Mouse (Mus musculus): ENCODE data around the gene Mtmr6. TPM values are rescaled to one million over a fixed set of nuclear protein-coding genes. Genes with fewer than 3 reads are reported as not detected.

Gene Mtmr6
- total RNA-seq, 1 experiment = 6.5 TPM

DNA sequence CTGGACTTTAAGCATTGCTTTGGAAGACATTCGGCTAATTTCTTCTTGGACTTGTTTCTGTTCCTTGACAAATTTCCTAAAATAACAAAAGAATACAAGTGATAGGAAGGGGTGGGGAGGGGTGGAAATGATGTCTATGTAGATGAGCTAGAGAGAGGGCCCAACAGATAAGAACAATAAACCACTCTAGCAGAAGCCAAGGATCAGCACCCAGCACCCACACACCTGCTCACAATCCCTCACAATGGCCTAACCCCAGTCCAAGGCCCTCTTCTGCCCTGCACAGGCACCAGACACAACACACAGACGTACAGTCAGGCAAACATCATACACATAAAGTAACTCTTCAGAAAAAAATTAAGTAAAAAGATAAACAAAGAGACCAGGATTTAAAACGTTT is 26.5 kb upstream of the Mtmr6 start:
- in situ Hi-C loops (cut with MboI; ENCODE audit: low sequenced_read_pairs in 2 of 2, unreplicated experiment in 2 of 2) = no loop called here
- H3K27ac ChIP-seq (ENCODE audit: insufficient read depth, low read depth, low read length, poor library complexity, severe bottlenecking) = no peak overlapping the region

GRCm38 (mm10) chr14:60250366-60250765 is 14.7 kb upstream of the Mtmr6 start:
- peak overlapping the region; percentile 58; the same call in 1 of the 2 replicates for H3K9ac ChIP-seq (ENCODE audit: insufficient read depth, low read depth, low read length, poor library complexity, severe bottlenecking)
- DNase-seq (ENCODE audit: low read depth, low spot score) = no peak
- H3K4me3 ChIP-seq (ENCODE audit: insufficient read depth in 1 of 2, low read depth in 1 of 2, low read length in 2 of 2, poor library complexity in 1 of 2, severe bottlenecking in 1 of 2) = peak overlapping the region; percentile 76 to 95
- no peak overlapping the region for H3K27ac ChIP-seq (ENCODE audit: insufficient read depth, low read depth, low read length, poor library complexity, severe bottlenecking)
- H3K9me3 ChIP-seq (ENCODE audit: control insufficient read depth, insufficient read depth, low read depth, low read length) = no peaks in the 10 kb centered on the region
- H3K36me3 ChIP-seq (ENCODE audit: control insufficient read depth, insufficient read depth, low read length, poor library complexity, severe bottlenecking) = no peaks in the 10 kb centered on the region
- peaks cover 0 to 3% of the 10 kb centered on the region in 2 experiments; a peak in 1 of 4 replicates for H3K4me1 ChIP-seq (ENCODE audit: control insufficient read depth in 2 of 2, insufficient read depth in 2 of 2, low read length in 2 of 2, poor library complexity in 1 of 2)
- in situ Hi-C loops (cut with MboI; ENCODE audit: low sequenced_read_pairs in 2 of 2, unreplicated experiment in 2 of 2) = no loop called here
- no peak for TF ChIP-seq HCFC1 (IDR thresholded peaks at IDR 0.05; ENCODE audit: borderline replicate concordance, insufficient read depth, low read length)
- TF ChIP-seq CHD2 (IDR thresholded peaks at IDR 0.05; ENCODE audit: low read depth, low read length) = no peak
- no peak for TF ChIP-seq ZNF384 (IDR thresholded peaks at IDR 0.05; ENCODE audit: low read depth, low read length)
- TF ChIP-seq ZC3H11A (IDR thresholded peaks at IDR 0.05; ENCODE audit: borderline replicate concordance, low read depth, low read length) = no peak
- TF ChIP-seq MAFK (IDR thresholded peaks at IDR 0.05; ENCODE audit: insufficient read depth, low read depth, low read length) = no peak

More for the DNA sequence above, 26.5 kb upstream of the Mtmr6 start:
- Histone ChIP-seq H3K4me1 (ENCODE audit: control insufficient read depth in 2 of 2, insufficient read depth in 2 of 2, low read length in 2 of 2, poor library complexity in 1 of 2) (no peaks in the 10 kb centered on the region), H3K9me3 (ENCODE audit: control insufficient read depth, insufficient read depth, low read depth, low read length) (no peaks in the 10 kb centered on the region), H3K9ac (ENCODE audit: insufficient read depth, low read depth, low read length, poor library complexity, severe bottlenecking) (no peak overlapping the region), H3K4me3 (ENCODE audit: insufficient read depth in 1 of 2, low read depth in 1 of 2, low read length in 2 of 2, poor library complexity in 1 of 2, severe bottlenecking in 1 of 2) (no peak overlapping the region), H3K36me3 (ENCODE audit: control insufficient read depth, insufficient read depth, low read length, poor library complexity, severe bottlenecking) (peaks cover 16% of the 10 kb centered on the region)
- TF ChIP-seq ZNF384 (IDR thresholded peaks at IDR 0.05; ENCODE audit: low read depth, low read length) (no peak), MAFK (IDR thresholded peaks at IDR 0.05; ENCODE audit: insufficient read depth, low read depth, low read length) (no peak), HCFC1 (IDR thresholded peaks at IDR 0.05; ENCODE audit: borderline replicate concordance, insufficient read depth, low read length) (no peak), ZC3H11A (IDR thresholded peaks at IDR 0.05; ENCODE audit: borderline replicate concordance, low read depth, low read length) (no peak), CHD2 (IDR thresholded peaks at IDR 0.05; ENCODE audit: low read depth, low read length) (no peak)
- no peak for DNase-seq (ENCODE audit: low read depth, low spot score)

- TF ChIP-seq MAFK (IDR thresholded peaks at IDR 0.05; ENCODE audit: insufficient read depth, low read depth, low read length) = no peak
- no peak for TF ChIP-seq ZC3H11A (IDR thresholded peaks at IDR 0.05; ENCODE audit: borderline replicate concordance, low read depth, low read length)
- TF ChIP-seq CHD2 (IDR thresholded peaks at IDR 0.05; ENCODE audit: low read depth, low read length) = no peak
- no peak for TF ChIP-seq HCFC1 (IDR thresholded peaks at IDR 0.05; ENCODE audit: borderline replicate concordance, insufficient read depth, low read length)
- no peak for TF ChIP-seq ZNF384 (IDR thresholded peaks at IDR 0.05; ENCODE audit: low read depth, low read length)
- no peaks in the 10 kb centered on the region for H3K9me3 ChIP-seq (ENCODE audit: control insufficient read depth, insufficient read depth, low read depth, low read length)
- peak overlapping the region; percentile 76 to 95 for H3K4me3 ChIP-seq (ENCODE audit: insufficient read depth in 1 of 2, low read depth in 1 of 2, low read length in 2 of 2, poor library complexity in 1 of 2, severe bottlenecking in 1 of 2)
- no peak for DNase-seq (ENCODE audit: low read depth, low spot score)
- H3K36me3 ChIP-seq (ENCODE audit: control insufficient read depth, insufficient read depth, low read length, poor library complexity, severe bottlenecking) = no peaks in the 10 kb centered on the region
- in situ Hi-C loops (cut with MboI; ENCODE audit: low sequenced_read_pairs in 2 of 2, unreplicated experiment in 2 of 2) = no loop called here
- H3K9ac ChIP-seq (ENCODE audit: insufficient read depth, low read depth, low read length, poor library complexity, severe bottlenecking) = peak overlapping the region; percentile 96
- peaks cover 0 to 3% of the 10 kb centered on the region in 2 experiments; a peak in 1 of 4 replicates for H3K4me1 ChIP-seq (ENCODE audit: control insufficient read depth in 2 of 2, insufficient read depth in 2 of 2, low read length in 2 of 2, poor library complexity in 1 of 2)
- peak overlapping the region; percentile 47; the same call in 1 of the 2 replicates for H3K27ac ChIP-seq (ENCODE audit: insufficient read depth, low read depth, low read length, poor library complexity, severe bottlenecking)
Measured at GRCm38 (mm10) chr14:60250879-60251278, 14.1 kb upstream of the Mtmr6 start.

DNA sequence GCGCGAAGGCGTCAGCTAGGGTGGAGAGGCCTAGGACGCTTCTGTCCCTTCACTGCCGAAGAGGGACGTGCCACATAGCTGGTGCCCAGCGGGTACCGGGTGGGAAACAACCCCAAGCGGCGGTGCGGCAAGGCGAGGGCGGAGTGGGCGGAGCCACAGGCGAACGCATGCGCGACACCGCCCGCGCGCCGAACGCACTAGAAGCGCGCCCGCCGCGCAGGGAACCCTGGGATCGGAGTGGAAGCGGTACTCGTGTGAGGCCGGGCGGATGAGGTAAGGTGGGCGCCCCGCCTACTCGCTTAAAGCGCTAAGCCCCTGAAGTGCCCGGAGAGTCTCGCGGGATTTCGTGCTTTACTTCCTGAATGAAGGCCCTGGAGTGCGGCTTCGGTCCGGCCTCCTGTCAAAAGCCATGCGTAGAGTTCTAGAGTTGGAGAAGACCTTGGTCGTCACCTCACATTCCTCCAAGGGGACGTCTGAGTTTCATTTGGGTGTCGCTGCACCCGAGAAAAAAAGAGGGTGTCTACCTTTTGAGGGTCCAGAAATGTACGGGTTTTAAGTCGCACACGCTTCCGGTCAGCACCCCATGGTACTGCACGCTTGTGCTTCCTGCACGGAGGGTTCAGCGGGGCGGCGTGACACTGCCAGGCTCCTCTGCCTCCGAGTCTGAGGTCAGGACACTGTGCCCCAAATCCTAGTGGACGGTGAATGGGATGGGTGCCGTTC is 13.6 kb upstream of the Mtmr6 start, which contains the start of the genes Nupl1 and Gm49336:
Gene Nupl1, minus strand, starts transcription at position 151 of the 723 bp plus-strand sequence.
Gene Gm49336, minus strand, starts transcription at position 227 of the 723 bp plus-strand sequence.
- Histone ChIP-seq H3K4me1 (ENCODE audit: control insufficient read depth in 2 of 2, insufficient read depth in 2 of 2, low read length in 2 of 2, poor library complexity in 1 of 2) (peaks cover 0 to 3% of the 10 kb centered on the region in 2 experiments; a peak in 1 of 4 replicates), H3K4me3 (ENCODE audit: insufficient read depth in 1 of 2, low read depth in 1 of 2, low read length in 2 of 2, poor library complexity in 1 of 2, severe bottlenecking in 1 of 2) (peak within 1 kb of the TSS; percentile 76 to 95), H3K36me3 (ENCODE audit: control insufficient read depth, insufficient read depth, low read length, poor library complexity, severe bottlenecking) (no peaks in the 10 kb centered on the region), H3K9ac (ENCODE audit: insufficient read depth, low read depth, low read length, poor library complexity, severe bottlenecking) (peak within 1 kb of the TSS; percentile 96), H3K9me3 (ENCODE audit: control insufficient read depth, insufficient read depth, low read depth, low read length) (no peaks in the 10 kb centered on the region), H3K27ac (ENCODE audit: insufficient read depth, low read depth, low read length, poor library complexity, severe bottlenecking) (peak within 1 kb of the TSS; percentile 54)
- TF ChIP-seq CHD2 (IDR thresholded peaks at IDR 0.05; ENCODE audit: low read depth, low read length) (peak; percentile 98), HCFC1 (IDR thresholded peaks at IDR 0.05; ENCODE audit: borderline replicate concordance, insufficient read depth, low read length) (peak; percentile 77), MAFK (IDR thresholded peaks at IDR 0.05; ENCODE audit: insufficient read depth, low read depth, low read length) (no peak), ZNF384 (IDR thresholded peaks at IDR 0.05; ENCODE audit: low read depth, low read length) (no peak)
- peak; percentile 98 for DNase-seq (ENCODE audit: low read depth, low spot score)
- in situ Hi-C loops (cut with MboI; ENCODE audit: low sequenced_read_pairs in 2 of 2, unreplicated experiment in 2 of 2) = no loop called here
